Mouse (Mus musculus) macrophage (primary cell): ENCODE results near the gene Ttll8. TPM values are rescaled to one million over a fixed set of nuclear protein-coding genes. Genes with fewer than 3 reads are reported as not detected.

ENCODE experiments used
- H3K27ac ChIP-seq: fragments of 350-480 bp; formaldehyde crosslinking; 2 replicates; pipeline ENCODE4 v1.9.0; 2021
- H3K36me3 ChIP-seq: fragments of 350-480 bp; formaldehyde crosslinking; 2 replicates; pipeline ENCODE4 v1.9.0; 2021; ENCODE audit errors: inconsistent target
- H3K4me3 ChIP-seq: fragments of 350-480 bp; formaldehyde crosslinking; 2 replicates; pipeline ENCODE4 v1.9.0; 2021; ENCODE audit errors: inconsistent target
- H3K79me2 ChIP-seq: fragments of 350-480 bp; formaldehyde crosslinking; 2 replicates; pipeline ENCODE4 v1.9.0; 2021; ENCODE audit errors: inconsistent target
- WGBS: methylation state at CpG from one replicate; pipeline ENCODE4 v1.1.7; 2026; ENCODE audit warnings: inconsistent platforms; ENCODE audit not compliant: missing documents; 5-methylcytosine and 5-hydroxymethylcytosine counted together
- polyA plus RNA-seq: library from polyadenylated mRNA; stranded (reverse); fragments of 250-400 nt; gene quantifications from 3 replicates; pipeline ENCODE4 v1.2.4, GENCODE M21; 2018; ENCODE audit warnings: inconsistent platforms
- total RNA-seq, 78 experiments: library from RNA; depleted of rRNA; stranded (reverse); fragments of 250-400 nt; gene quantifications; 1 replicate in 9 of 78; 2 replicates in 24 of 78; 3 replicates in 43 of 78; 4 replicates in 2 of 78; pipeline ENCODE4 v1.2.4; 2018; ENCODE audit warnings: inconsistent platforms in 56 of 78

Gene Ttll8
- total RNA-seq (2018; cell fraction: chromatin; rRNA removed): not detected
- total RNA-seq (2018; cell fraction: cytosol; rRNA removed): not detected
- not detected for total RNA-seq (2018; cell fraction: nucleus; rRNA removed)
- not detected in 3 replicates for polyA plus RNA-seq

DNA sequence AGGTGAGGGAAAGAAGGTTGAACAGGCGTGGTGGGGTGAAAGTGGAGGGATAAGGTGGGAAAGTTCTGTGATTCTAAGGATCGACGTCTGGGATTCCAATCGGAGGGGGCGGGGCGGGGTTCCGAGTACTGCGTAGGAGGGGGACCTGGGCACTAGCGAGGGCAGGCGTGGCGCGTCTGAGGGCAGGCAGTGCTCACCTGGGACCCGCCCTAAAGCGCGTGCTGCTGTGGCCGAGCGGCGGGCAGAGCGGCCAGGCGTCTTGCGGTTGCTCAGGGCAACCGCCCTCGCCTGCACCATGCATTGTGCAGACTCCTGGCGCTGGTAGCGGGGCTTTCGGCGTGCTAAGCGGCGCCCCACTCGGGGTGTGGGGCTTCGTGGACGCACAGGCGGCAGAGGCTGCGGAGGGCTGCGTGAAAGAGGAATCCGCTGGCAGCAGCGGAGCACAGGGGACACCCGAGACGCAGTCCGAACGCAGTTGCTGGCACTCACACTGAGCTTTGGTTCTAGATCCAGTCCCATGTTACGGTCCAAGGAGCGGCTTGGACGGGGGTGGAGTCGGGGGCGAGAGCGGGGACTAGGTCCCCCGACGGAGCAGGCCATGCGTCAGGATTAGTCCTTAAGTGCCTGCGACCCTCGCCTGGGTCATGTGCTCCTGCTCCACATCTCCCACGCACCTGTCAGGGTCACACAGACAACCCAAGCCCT lies at the start of gene Ttll8:
Gene Ttll8 (minus strand): TSS at position 51 of the 705 bp plus-strand sequence.
- Histone ChIP-seq H3K4me3 (no peak within 1 kb of the TSS), H3K27ac (no peak within 1 kb of the TSS), H3K79me2 (no peaks in the 10 kb centered on the region), H3K36me3 (no peaks in the 10 kb centered on the region)
- 11% methylated on average over 48 of the region's 53 CpGs for WGBS

DNA sequence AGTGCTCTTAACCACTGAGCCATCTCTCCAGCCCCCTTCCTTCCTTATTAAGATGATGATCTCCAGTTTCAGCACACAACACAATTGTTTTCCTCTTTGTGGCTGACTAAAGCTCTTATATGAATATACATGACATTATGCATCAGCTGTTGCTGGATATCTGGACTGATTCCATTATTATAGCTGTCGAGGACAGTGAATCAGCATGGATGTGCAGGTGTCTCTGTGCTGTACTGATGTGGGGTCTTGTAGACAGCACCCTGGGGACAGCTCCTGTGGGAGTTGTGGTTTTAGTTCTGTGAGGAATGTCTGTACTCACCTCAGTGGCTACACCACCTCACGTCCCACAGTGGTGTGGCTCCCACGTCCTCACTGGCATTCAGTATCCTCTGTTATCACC lies 47.0 kb upstream of the Ttll8 start:
- Histone ChIP-seq H3K79me2 (no peaks in the 10 kb centered on the region), H3K36me3 (no peaks in the 10 kb centered on the region), H3K27ac (no peak overlapping the region), H3K4me3 (no peak overlapping the region)
- WGBS: 72% methylated on average over 3 of the region's 3 CpGs

DNA sequence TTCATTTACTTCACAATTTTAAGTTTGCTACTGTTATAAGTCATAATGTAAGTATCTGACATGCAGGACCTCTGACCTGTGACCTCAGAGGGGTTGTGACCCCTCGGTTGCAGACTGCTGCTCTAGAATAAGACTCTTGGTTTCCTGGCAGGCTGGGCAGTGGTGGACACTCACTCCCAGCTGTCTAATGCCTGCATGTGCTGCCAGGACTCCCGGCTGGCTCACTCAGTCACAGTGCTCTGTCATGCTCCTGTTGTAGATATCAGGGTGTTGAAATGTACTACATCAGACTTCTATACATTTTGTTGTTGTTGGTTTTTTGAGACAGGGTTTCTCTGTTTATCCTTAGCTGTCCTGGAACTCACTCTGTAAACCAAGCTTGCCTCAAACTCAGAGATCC lies 46.1 kb upstream of the Ttll8 start:
- Histone ChIP-seq H3K36me3 (no peaks in the 10 kb centered on the region), H3K4me3 (no peak overlapping the region), H3K79me2 (no peaks in the 10 kb centered on the region), H3K27ac (no peak overlapping the region)
- 81% methylated on average over 2 of the region's 2 CpGs for WGBS

DNA sequence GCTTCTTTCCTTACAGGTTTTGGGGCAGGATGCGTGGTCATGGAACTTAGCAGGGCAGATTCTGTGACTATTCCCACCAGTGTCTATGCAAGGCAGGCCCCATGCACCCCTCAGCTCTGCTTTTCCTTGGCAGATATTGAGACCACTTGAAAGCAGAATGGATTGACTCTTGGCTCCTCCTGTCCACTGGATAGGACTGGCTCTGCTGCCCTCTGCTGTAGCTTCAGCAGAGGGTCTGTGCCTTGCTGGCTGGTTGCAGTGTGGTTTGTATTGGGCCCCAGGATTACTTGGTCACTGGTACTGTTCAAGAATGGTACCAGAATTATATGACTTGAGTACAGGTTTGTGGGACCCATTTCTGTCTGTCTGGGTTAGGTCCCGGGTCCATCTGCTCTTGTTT lies 44.9 kb upstream of the Ttll8 start:
- H3K27ac ChIP-seq: no peak overlapping the region
- WGBS: 81% methylated on average over 2 of the region's 2 CpGs
- H3K36me3 ChIP-seq: no peaks in the 10 kb centered on the region
- no peak overlapping the region for H3K4me3 ChIP-seq
- no peaks in the 10 kb centered on the region for H3K79me2 ChIP-seq

DNA sequence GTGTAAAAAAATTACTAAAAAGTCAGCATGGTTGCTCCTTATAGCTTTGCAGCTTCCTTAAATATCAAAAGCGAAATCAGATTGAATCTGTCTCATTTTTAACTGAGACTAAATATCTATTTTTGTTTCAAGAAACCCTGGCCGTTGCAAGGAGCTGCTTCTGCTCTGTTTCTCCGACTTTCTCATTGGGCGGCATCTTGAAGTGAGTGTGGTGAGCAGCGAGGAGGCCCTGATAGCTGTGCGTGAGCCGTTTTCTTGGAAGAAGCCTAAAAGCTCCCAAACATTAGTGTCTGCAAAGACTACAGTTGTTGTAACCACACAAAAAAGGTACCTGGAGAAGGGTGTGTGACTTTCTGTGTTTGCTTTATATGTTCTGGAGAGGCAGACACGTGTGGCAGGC lies 44.4 kb upstream of the Ttll8 start:
- Histone ChIP-seq H3K27ac (no peak overlapping the region), H3K79me2 (no peaks in the 10 kb centered on the region), H3K36me3 (no peaks in the 10 kb centered on the region), H3K4me3 (no peak overlapping the region)
- 80% methylated on average over 8 of the region's 8 CpGs for WGBS

DNA sequence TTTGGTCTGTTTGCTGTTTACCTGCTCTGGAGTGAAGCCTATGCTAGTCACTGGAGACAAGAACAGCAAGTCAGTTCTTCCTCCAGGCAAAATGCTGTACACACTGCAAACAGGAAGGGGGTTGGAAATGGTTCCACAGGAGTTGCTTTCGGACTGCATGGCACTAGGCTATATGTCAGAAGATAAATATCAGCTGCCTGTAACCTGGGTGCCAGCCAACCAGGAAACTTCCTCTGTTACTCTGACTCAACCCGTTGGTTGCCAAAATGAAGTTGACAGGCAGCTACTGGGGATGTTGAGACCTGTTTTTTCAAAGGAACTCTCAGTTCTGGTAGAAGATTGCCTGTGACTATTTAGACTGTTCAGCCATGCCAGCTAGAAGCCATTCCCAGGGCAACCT lies 35.0 kb upstream of the Ttll8 start:
- Histone ChIP-seq H3K27ac (no peak overlapping the region), H3K4me3 (no peak overlapping the region), H3K79me2 (no peaks in the 10 kb centered on the region), H3K36me3 (no peaks in the 10 kb centered on the region)
- WGBS: 0% methylated on average over 2 of the region's 2 CpGs

DNA sequence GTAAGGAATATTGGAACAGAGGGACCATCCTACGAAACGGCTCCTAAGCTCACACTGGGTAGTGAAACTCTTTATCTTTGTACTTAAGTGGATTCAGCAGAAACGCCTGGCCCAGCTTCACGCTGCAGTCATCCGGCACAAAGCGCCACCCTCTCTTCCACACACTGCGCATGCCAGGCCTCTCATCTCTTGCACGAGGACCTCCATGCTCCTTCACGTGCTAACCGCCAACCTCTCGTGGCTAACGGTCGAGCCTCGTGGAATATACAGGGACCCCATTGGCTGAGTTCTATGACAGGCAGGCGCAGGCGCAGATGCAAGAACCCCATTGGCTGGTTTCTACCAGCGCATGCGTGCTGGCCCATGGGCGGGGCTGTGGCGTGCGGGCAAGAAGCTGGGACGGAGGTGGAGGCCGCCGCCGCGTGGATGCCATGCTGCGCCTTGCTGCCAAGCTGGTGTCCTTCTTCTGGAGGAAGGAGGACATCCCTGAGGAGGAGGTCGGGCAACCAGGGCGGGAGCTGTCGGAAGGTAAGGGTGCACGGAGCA lies 28.4 kb upstream of the Ttll8 start, which contains the start of gene Mov10l1:
Gene Mov10l1 (plus strand): TSS at position 376 of the 546 bp plus-strand sequence.
- Histone ChIP-seq H3K36me3 (no peaks in the 10 kb centered on the region), H3K79me2 (no peaks in the 10 kb centered on the region), H3K4me3 (no peak within 1 kb of the TSS), H3K27ac (no peak within 1 kb of the TSS)
- 93% methylated on average over 29 of the region's 31 CpGs for WGBS

DNA sequence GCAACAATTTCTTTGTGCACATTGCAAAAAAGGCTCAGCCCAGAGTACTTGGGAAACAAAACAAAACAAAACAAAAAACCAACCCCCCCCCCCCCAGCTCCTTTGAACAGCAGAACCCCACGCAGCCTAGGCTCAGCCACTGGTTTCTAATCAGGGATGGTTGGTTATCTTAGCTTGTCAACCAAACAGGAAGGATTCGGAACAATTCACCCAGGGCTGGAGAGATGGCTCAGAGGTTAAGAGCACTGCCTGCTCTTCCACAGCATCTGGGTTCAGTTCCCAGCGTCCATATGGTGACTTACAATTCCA lies 24.9 kb upstream of the Ttll8 start:
- H3K79me2 ChIP-seq: no peaks in the 10 kb centered on the region
- no peak overlapping the region for H3K4me3 ChIP-seq
- WGBS: 91% methylated on average over 3 of the region's 3 CpGs
- H3K27ac ChIP-seq: no peak overlapping the region
- no peaks in the 10 kb centered on the region for H3K36me3 ChIP-seq

DNA sequence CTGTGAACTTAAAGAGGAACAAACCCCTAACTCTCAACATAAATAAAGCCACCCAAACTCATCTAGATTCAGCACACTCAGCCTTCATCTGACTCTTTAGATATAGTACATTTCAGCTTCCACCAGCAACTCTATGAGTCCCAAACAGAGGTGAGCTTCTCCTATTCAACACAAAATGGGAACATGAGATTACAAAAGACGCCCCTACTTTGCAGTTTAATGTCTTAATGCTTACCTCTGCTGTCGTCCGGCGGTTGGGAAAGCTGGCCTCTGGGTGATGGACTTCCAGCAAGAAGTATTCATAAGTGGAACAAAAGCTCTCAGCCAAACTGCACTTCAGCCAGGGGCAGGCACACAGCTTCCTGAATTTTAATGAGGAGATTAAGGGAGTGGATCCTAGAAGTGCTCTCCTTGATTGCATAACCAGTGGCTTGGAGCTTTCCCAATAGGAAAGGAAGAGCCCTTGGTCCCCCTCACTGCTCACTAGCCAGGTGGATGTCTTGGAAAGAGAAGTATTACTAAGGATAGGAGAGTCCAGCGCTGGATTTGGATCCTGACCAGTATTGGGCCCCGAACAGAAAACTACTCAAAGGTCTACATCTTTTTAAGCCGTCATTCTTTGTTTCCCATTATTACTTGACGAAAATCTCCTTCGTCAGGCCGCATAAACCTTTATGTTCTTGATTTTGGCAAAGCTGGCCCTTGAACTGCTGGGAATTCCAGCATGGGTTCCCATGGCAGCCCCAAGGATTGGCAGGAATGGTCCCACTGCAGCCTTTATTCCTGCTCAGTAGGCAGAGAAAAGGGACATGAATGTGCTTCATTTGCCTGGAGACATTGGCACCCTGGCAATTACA lies 24.3 kb upstream of the Ttll8 start, which contains the start of gene Mlc1:
Gene Mlc1 (minus strand): TSS at position 727 of the 857 bp plus-strand sequence.
- Histone ChIP-seq H3K4me3 (no peak within 1 kb of the TSS), H3K27ac (no peak within 1 kb of the TSS), H3K36me3 (no peaks in the 10 kb centered on the region), H3K79me2 (no peaks in the 10 kb centered on the region)
- 86% methylated on average over 10 of the region's 10 CpGs for WGBS

DNA sequence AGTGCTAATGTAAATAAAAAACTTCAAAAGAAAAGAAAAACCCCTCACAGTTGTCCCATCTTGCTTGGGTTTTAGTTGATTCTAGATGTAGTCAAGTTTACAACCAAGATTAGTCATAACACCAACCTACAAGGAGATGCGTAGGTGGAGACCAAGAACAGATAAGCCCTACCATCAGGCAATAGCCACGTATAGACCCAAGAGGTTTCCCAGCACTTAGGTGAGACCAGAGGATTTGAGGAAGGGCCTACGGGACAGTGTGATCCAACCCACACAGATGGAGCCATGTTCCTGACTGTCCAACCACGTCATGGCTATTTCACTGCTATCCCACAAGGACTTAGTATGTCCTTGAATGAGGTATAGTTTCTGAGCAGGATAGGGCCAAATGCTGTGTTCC lies 18.1 kb upstream of the Ttll8 start:
- WGBS: 98% methylated on average over 4 of the region's 4 CpGs
- Histone ChIP-seq H3K4me3 (no peak overlapping the region), H3K79me2 (no peaks in the 10 kb centered on the region), H3K27ac (no peak overlapping the region), H3K36me3 (no peaks in the 10 kb centered on the region)

DNA sequence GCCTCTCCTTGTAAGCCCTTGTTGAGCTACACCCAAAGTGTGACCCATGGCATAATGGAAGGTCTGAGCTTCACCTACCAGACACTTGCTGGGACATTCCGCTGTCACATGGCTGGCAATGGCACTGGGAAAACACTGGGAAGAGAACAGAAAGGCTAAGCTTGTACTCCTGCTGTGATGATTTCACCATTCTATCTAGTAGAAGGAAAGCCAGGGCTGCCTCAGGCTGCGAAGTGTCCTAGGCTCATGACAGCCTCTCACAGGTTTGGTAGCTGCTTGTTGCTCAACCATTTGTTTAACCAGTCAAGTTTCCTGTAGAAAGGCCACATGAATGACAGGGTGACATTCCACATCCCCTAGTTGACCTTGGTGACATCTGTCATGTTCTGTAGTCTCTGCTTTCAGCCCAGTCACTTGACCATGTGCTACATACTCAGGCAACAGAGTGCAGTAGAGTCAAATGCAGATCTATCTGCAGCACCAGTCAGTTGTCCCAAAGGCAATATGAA lies 9.9 kb upstream of the Ttll8 start:
- H3K79me2 ChIP-seq: no peaks in the 10 kb centered on the region
- WGBS: 69% methylated on average over 2 of the region's 2 CpGs
- H3K36me3 ChIP-seq: no peaks in the 10 kb centered on the region
- no peak overlapping the region for H3K4me3 ChIP-seq
- no peak overlapping the region for H3K27ac ChIP-seq

DNA sequence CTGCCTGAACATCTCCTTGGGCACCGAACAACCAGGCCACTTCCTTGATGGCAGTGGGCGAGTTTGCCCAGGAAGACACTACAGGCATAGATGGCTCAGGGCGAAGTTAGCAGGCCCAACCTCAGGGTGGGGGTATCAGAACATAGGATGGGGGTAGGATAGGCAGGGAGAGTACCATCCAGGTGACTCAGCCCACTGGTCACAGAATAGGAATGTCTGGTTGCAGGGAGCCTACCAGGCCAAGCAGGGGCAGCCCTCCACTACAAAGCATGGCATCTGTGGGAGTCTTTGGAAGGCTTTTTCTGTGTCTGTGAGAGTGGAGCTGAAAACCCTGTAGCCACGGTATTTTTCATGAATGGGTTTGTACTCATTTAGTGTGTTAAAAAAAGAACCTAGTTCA lies 3.3 kb upstream of the Ttll8 start:
- WGBS: 86% methylated on average over 4 of the region's 4 CpGs
- no peaks in the 10 kb centered on the region for H3K36me3 ChIP-seq
- no peak overlapping the region for H3K27ac ChIP-seq
- H3K79me2 ChIP-seq: no peaks in the 10 kb centered on the region
- no peak overlapping the region for H3K4me3 ChIP-seq

DNA sequence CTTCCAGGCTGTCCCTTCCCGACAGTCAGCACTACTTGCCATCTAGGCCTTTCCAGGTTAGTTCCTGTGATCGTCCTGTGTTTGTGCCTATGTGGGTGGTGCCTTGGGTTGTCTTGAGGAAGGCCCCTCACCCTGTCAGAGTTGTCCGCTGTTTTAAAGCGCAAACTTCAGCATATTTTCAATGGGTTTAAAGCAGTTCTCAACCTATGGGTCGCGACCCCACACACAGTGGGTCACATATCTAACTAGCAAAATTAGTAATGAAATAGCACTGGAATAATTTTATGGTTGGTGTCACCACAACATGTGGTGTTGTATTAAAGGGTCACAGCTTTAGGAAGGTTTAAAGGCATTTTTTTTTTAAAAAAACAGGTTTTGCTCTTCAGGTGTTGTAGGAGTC lies 1.1 kb upstream of the Ttll8 start:
- Histone ChIP-seq H3K79me2 (no peaks in the 10 kb centered on the region), H3K36me3 (no peaks in the 10 kb centered on the region), H3K4me3 (no peak overlapping the region), H3K27ac (no peak overlapping the region)
- WGBS: 91% methylated on average over 6 of the region's 6 CpGs

DNA sequence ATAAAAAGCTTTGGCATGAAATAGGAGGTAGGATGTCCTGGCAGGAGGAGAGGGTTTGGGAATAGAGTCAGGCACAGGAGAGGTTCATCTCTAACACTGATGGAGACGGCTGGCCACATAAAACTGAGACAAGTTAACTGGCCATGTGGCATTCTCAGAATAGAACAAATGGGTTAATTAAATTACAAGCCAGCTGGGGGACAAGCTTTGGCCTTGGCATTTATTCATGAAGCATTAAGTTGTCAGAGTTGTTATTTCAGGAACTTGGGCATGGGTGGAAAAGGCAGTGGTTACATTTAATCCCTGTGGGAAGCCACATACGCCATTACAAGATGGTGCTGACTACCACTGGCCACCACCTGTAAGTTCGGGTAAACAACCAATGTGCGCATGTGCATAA lies 3.0 kb downstream of the Ttll8 start:
- 85% methylated on average over 1 of the region's 4 CpGs for WGBS

DNA sequence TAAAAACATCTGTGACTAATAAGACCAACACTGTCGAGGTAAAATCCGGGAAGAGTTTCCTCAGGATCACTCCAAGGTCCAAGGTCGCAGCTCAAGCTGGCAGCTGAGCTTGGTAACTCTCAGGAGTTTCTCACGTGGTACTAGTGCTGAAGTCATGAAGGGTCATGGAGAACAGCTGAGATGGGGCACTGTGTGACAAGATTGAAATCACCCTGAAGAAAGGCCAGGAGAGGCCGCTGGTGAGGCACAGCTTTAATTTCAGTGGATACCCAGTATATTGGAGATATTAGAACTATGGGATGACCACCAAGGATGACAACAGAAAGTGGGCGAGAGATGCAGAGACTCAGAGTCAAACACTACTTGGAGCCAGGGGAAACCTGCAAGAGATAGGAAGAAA lies 7.4 kb downstream of the Ttll8 start:
- no peaks in the 10 kb centered on the region for H3K36me3 ChIP-seq
- WGBS: 69% methylated on average over 6 of the region's 6 CpGs
- no peak overlapping the region for H3K4me3 ChIP-seq
- no peak overlapping the region for H3K27ac ChIP-seq
- no peaks in the 10 kb centered on the region for H3K79me2 ChIP-seq

More for the DNA sequence above, 3.0 kb downstream of the Ttll8 start:
- H3K4me3 ChIP-seq: no peak overlapping the region
- no peaks in the 10 kb centered on the region for H3K36me3 ChIP-seq
- H3K27ac ChIP-seq: no peak overlapping the region
- no peaks in the 10 kb centered on the region for H3K79me2 ChIP-seq
